Mouse (Mus musculus): ENCODE measurements at regions not wholly inside any gene's neighbourhood (a gene's known extent, or its start where the extent isn't known, plus 50 kb on each side); places are given as distances from the start of the nearest gene placed in this dataset.

- no peaks in the 10 kb centered on the region for H3K27me3 ChIP-seq
- H3K9me3 ChIP-seq = no peaks in the 10 kb centered on the region
- H3K4me2 ChIP-seq = no peak overlapping the region
- 82% methylated on average over 1 of the region's 1 CpGs for WGBS
- no peak overlapping the region for H3K9ac ChIP-seq (replicated peaks)
- H3K4me1 ChIP-seq (replicated peaks) = no peaks in the 10 kb centered on the region
- ATAC-seq (ENCODE audit: insufficient number of reproducible peaks, insufficient read depth, low FRiP score, low TSS enrichment, low read depth) = no peak
- no peak overlapping the region for H3K27ac ChIP-seq
- no peaks in the 10 kb centered on the region for H3K36me3 ChIP-seq
- H3K4me3 ChIP-seq (replicated peaks) = no peak overlapping the region
Observed at GRCm38 (mm10) chr17:68089830-68090229, 85.9 kb upstream of the Arhgap28 start.

- Histone ChIP-seq H3K27ac (no peak overlapping the region), H3K9ac (replicated peaks) (no peak overlapping the region), H3K9me3 (no peaks in the 10 kb centered on the region), H3K4me3 (replicated peaks) (no peak overlapping the region), H3K27me3 (no peaks in the 10 kb centered on the region), H3K4me2 (no peak overlapping the region), H3K36me3 (no peaks in the 10 kb centered on the region), H3K4me1 (replicated peaks) (no peaks in the 10 kb centered on the region)
- 61% methylated on average over 2 of the region's 2 CpGs for WGBS
- ATAC-seq (ENCODE audit: insufficient number of reproducible peaks, insufficient read depth, low FRiP score, low TSS enrichment, low read depth) = no peak
Observed at GRCm38 (mm10) chr17:68096982-68097381, 93.1 kb upstream of the Arhgap28 start.

- no peaks in the 10 kb centered on the region for H3K4me1 ChIP-seq (replicated peaks)
- WGBS = 83% methylated on average over 6 of the region's 6 CpGs
- H3K4me2 ChIP-seq = no peak overlapping the region
- no peak overlapping the region for H3K27ac ChIP-seq
- no peaks in the 10 kb centered on the region for H3K27me3 ChIP-seq
- no peak for ATAC-seq (ENCODE audit: insufficient number of reproducible peaks, insufficient read depth, low FRiP score, low TSS enrichment, low read depth)
- no peaks in the 10 kb centered on the region for H3K36me3 ChIP-seq
- no peaks in the 10 kb centered on the region for H3K9me3 ChIP-seq
- H3K9ac ChIP-seq (replicated peaks) = no peak overlapping the region
- H3K4me3 ChIP-seq (replicated peaks) = no peak overlapping the region
Observed at GRCm38 (mm10) chr17:68097436-68097835, 93.5 kb upstream of the Arhgap28 start.

GRCm38 (mm10) chr17:68100093-68100492 is 96.2 kb upstream of the Arhgap28 start:
- 69% methylated on average over 2 of the region's 2 CpGs for WGBS
- no peak overlapping the region for H3K27ac ChIP-seq
- no peak overlapping the region for H3K9ac ChIP-seq (replicated peaks)
- no peaks in the 10 kb centered on the region for H3K4me1 ChIP-seq (replicated peaks)
- H3K36me3 ChIP-seq = no peaks in the 10 kb centered on the region
- no peak for ATAC-seq (ENCODE audit: insufficient number of reproducible peaks, insufficient read depth, low FRiP score, low TSS enrichment, low read depth)
- no peaks in the 10 kb centered on the region for H3K27me3 ChIP-seq
- H3K9me3 ChIP-seq = no peaks in the 10 kb centered on the region
- H3K4me3 ChIP-seq (replicated peaks) = no peak overlapping the region
- no peak overlapping the region for H3K4me2 ChIP-seq

- Histone ChIP-seq H3K9ac (replicated peaks) (no peak overlapping the region), H3K27ac (no peak overlapping the region), H3K27me3 (no peaks in the 10 kb centered on the region), H3K9me3 (no peaks in the 10 kb centered on the region), H3K4me2 (no peak overlapping the region), H3K36me3 (no peaks in the 10 kb centered on the region), H3K4me3 (replicated peaks) (no peak overlapping the region), H3K4me1 (replicated peaks) (no peaks in the 10 kb centered on the region)
- WGBS = 85% methylated on average over 6 of the region's 6 CpGs
- no peak for ATAC-seq (ENCODE audit: insufficient number of reproducible peaks, insufficient read depth, low FRiP score, low TSS enrichment, low read depth)
Observed at GRCm38 (mm10) chr17:68103346-68103745, 99.4 kb upstream of the Arhgap28 start.

- no peaks in the 10 kb centered on the region for H3K9me3 ChIP-seq
- H3K4me1 ChIP-seq (replicated peaks) = 0 out of 2 replicates have a peak, but pooled peaks cover 5% of the 10 kb centered on the region
- no peak overlapping the region for H3K27ac ChIP-seq
- no peak for ATAC-seq (ENCODE audit: insufficient number of reproducible peaks, insufficient read depth, low FRiP score, low TSS enrichment, low read depth)
- 74% methylated on average over 8 of the region's 8 CpGs for WGBS
- no peak overlapping the region for H3K4me2 ChIP-seq
- no peaks in the 10 kb centered on the region for H3K36me3 ChIP-seq
- no peak overlapping the region for H3K9ac ChIP-seq (replicated peaks)
- H3K27me3 ChIP-seq = no peaks in the 10 kb centered on the region
- H3K4me3 ChIP-seq (replicated peaks) = no peak overlapping the region
Observed at GRCm38 (mm10) chr17:68106366-68106765, 102.4 kb upstream of the Arhgap28 start.

- no peak overlapping the region for H3K9ac ChIP-seq (replicated peaks)
- no peaks in the 10 kb centered on the region for H3K9me3 ChIP-seq
- no peaks in the 10 kb centered on the region for H3K36me3 ChIP-seq
- H3K27me3 ChIP-seq = no peaks in the 10 kb centered on the region
- H3K4me1 ChIP-seq (replicated peaks) = peaks cover 18% of the 10 kb centered on the region
- no peak overlapping the region for H3K4me2 ChIP-seq
- 64% methylated on average over 5 of the region's 5 CpGs for WGBS
- ATAC-seq (ENCODE audit: insufficient number of reproducible peaks, insufficient read depth, low FRiP score, low TSS enrichment, low read depth) = no peak
- no peak overlapping the region for H3K27ac ChIP-seq
- no peak overlapping the region for H3K4me3 ChIP-seq (replicated peaks)
Observed at GRCm38 (mm10) chr17:68107875-68108274, 104.0 kb upstream of the Arhgap28 start.

GRCm38 (mm10) chr17:68111834-68112473 is 108.0 kb upstream of the Arhgap28 start:
- Histone ChIP-seq H3K27ac (no peak overlapping the region), H3K27me3 (no peaks in the 10 kb centered on the region), H3K4me2 (no peak overlapping the region; the same call in 1 of the 2 replicates), H3K9ac (replicated peaks) (no peak overlapping the region), H3K9me3 (no peaks in the 10 kb centered on the region), H3K4me1 (replicated peaks) (peaks cover 25% of the 10 kb centered on the region), H3K36me3 (no peaks in the 10 kb centered on the region), H3K4me3 (replicated peaks) (no peak overlapping the region)
- WGBS = 40% methylated on average over 4 of the region's 4 CpGs
- peak; percentile 89 for ATAC-seq (ENCODE audit: insufficient number of reproducible peaks, insufficient read depth, low FRiP score, low TSS enrichment, low read depth)

- H3K4me2 ChIP-seq = no peak overlapping the region
- H3K4me1 ChIP-seq (replicated peaks) = peaks cover 25% of the 10 kb centered on the region
- peak; percentile 29 for ATAC-seq (ENCODE audit: insufficient number of reproducible peaks, insufficient read depth, low FRiP score, low TSS enrichment, low read depth)
- H3K27me3 ChIP-seq = no peaks in the 10 kb centered on the region
- 40% methylated on average over 5 of the region's 5 CpGs for WGBS
- no peak overlapping the region for H3K9ac ChIP-seq (replicated peaks)
- H3K9me3 ChIP-seq = no peaks in the 10 kb centered on the region
- H3K36me3 ChIP-seq = no peaks in the 10 kb centered on the region
- no peak overlapping the region for H3K4me3 ChIP-seq (replicated peaks)
- H3K27ac ChIP-seq = peak overlapping the region; percentile 18
Observed at GRCm38 (mm10) chr17:68112763-68113330, 108.9 kb upstream of the Arhgap28 start.

- ATAC-seq (ENCODE audit: insufficient number of reproducible peaks, insufficient read depth, low FRiP score, low TSS enrichment, low read depth) = no peak
- no peak overlapping the region for H3K4me2 ChIP-seq
- no peak overlapping the region for H3K4me3 ChIP-seq (replicated peaks)
- peaks cover 30% of the 10 kb centered on the region for H3K4me1 ChIP-seq (replicated peaks)
- H3K9ac ChIP-seq (replicated peaks) = no peak overlapping the region
- WGBS = 80% methylated on average over 4 of the region's 4 CpGs
- H3K36me3 ChIP-seq = no peaks in the 10 kb centered on the region
- H3K27me3 ChIP-seq = no peaks in the 10 kb centered on the region
- H3K27ac ChIP-seq = no peak overlapping the region
- H3K9me3 ChIP-seq = no peaks in the 10 kb centered on the region
Observed at GRCm38 (mm10) chr17:68115599-68115998, 111.7 kb upstream of the Arhgap28 start.

- Histone ChIP-seq H3K4me3 (replicated peaks) (no peak overlapping the region), H3K27ac (no peak overlapping the region; the same call in 1 of the 2 replicates), H3K4me1 (replicated peaks) (0 out of 2 replicates have a peak, but pooled peaks cover 5% of the 10 kb centered on the region), H3K9ac (replicated peaks) (no peak overlapping the region), H3K36me3 (no peaks in the 10 kb centered on the region), H3K27me3 (no peaks in the 10 kb centered on the region), H3K9me3 (no peaks in the 10 kb centered on the region), H3K4me2 (no peak overlapping the region)
- no peak for ATAC-seq (ENCODE audit: insufficient number of reproducible peaks, insufficient read depth, low FRiP score, low TSS enrichment, low read depth)
- 75% methylated on average over 3 of the region's 3 CpGs for WGBS
Observed at GRCm38 (mm10) chr17:68119055-68119698, 115.3 kb upstream of the Arhgap28 start.

Measured in limb, embryonic 12.5 days (tissue).